Mouse (Mus musculus) activated CD4-positive, CD25-positive, alpha-beta regulatory T cell, adult 4 months (primary cell): ENCODE results near the gene Fam57a. TPM values are rescaled to one million over a fixed set of nuclear protein-coding genes. Genes with fewer than 3 reads are reported as not detected.

Experiments used
- ATAC-seq: one replicate; pipeline ENCODE4 v1.8.0; 2017
- polyA plus RNA-seq, 2 experiments: library from polyadenylated mRNA; unstranded; fragments of 100-300 nt; shearing (Covaris generic); gene quantifications; one replicate each; pipeline ENCODE4 v1.2.1; 2017

The Fam57a gene
- polyA plus RNA-seq, 2 experiments from 2014 or later, result 4.1 to 4.9 TPM

- ATAC-seq, result no peak
Observed at GRCm38 (mm10) chr11:76247239-76247638, 67.8 kb downstream of the Fam57a start.

- ATAC-seq, result no peak
Observed at GRCm38 (mm10) chr11:76252036-76252435, 72.6 kb downstream of the Fam57a start.

- peak; percentile 90 for ATAC-seq
Observed at GRCm38 (mm10) chr11:76253145-76253917, 73.9 kb downstream of the Fam57a start.

DNA sequence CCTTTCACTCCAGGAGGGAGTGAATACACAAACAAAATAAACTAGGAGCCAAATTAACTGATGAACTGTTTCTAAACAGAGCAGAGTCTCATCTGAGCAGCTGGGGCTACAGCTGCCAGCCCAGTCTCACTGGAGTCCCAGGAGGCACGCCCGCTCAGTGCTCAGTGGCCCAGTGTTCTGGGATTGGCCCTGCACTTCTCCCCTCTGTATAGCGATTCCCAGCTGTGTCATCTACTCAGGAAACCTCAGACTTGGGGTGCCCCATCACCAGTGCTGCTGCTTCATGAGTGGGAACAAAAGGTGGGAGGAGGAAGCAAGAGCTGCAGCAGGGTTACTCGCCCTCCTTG is 74.4 kb downstream of the Fam57a start:
- ATAC-seq, result no peak

- ATAC-seq, result no peak
Observed at GRCm38 (mm10) chr11:76255431-76256001, 76.0 kb downstream of the Fam57a start.

- no peak for ATAC-seq
Observed at GRCm38 (mm10) chr11:76256129-76256528, 76.7 kb downstream of the Fam57a start.

GRCm38 (mm10) chr11:76257386-76257785 is 77.9 kb downstream of the Fam57a start:
- ATAC-seq, result no peak

- ATAC-seq, result no peak
Observed at GRCm38 (mm10) chr11:76258511-76258910, 79.0 kb downstream of the Fam57a start.

DNA sequence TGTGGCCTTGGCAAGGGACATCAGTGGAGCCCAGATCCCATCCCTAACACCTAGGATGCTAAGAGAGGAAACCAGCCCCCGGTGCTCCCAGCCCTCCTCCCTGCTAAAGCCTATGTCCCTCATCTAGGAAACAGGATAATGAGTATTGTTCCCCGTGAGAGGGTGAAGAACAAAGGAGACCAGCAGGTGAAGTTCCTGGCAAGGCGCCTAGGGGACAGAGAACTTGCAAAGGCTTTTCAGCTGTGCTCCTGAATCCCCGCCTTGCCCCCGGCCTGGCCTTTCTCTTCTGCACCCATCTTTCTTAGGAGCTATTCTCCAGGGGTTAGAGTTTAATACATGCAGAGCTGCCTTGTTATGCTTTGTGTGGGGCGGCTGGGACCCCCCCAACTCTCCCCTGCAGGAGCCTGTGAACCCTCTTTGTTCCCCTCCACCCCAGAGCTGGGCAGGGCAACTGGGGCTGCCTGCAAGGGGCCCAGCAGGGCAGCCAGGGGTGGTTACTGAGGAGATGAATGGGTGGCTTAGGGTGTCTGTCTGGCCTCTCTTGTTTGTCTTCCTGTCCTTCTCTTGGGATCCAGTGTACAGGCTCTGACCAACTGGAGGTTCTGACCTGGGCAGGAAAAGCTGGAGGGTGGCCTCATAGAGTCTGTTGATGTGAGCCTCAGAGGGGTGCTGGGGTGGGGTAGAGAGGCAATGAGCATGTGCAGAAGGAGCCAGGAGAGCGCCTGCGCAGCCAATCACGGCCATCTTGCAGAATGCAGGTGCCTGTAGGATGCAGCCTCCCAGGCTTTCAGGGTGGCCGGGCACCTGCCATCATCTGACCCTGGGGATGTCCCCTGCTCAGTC is 81.0 kb downstream of the Fam57a start:
- no peak for ATAC-seq

DNA sequence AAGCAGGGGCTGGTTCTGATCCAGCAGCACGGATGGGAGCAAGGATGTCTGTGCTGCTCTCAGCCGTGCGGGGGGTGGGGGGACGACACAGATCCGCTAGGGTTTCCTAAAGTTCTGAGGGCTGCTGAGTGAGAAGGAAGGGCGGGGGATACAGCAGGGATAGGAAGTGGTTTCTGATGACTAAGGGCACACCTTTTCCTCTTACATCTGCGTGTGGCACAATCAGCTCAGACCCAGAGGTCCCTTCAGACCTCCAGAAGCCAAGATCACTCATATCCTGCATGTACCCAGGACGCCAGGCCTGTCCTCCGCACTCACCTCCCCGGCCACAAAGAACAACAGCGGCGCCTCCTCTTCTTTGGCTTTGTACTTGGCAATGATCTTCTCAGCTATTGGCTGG is 81.8 kb downstream of the Fam57a start:
- peak; percentile 89 for ATAC-seq

GRCm38 (mm10) chr11:76262611-76263351 is 83.3 kb downstream of the Fam57a start:
- no peak for ATAC-seq

Other genes with a start within 250 kb of the Fam57a start
- gene Rph3al, start 241.2 kb upstream of the Fam57a start, polyA plus RNA-seq, result 1 to 10 TPM; 5.9 to 8.0 TPM
- under 1 TPM in 1 of 2 experiments, not detected in 1; 0.37 TPM for gene 1700016K19Rik, start 179.8 kb upstream of the Fam57a start, polyA plus RNA-seq
- 10 to 100 TPM; 13.7 to 15.9 TPM for gene Rflnb, start 151.9 kb upstream of the Fam57a start, polyA plus RNA-seq
- gene Vps53, start within 50 bp of the Fam57a start, polyA plus RNA-seq, result 10 to 100 TPM; 44.5 to 55.8 TPM
- not detected for gene Dbil5, start 37.9 kb downstream of the Fam57a start, polyA plus RNA-seq
- gene Gemin4, start 38.0 kb downstream of the Fam57a start, polyA plus RNA-seq, result 10 to 100 TPM in 1 of 2 experiments, 1 to 10 TPM in 1; 7.0 to 13.4 TPM
- 10 to 100 TPM in 1 of 2 experiments, 1 to 10 TPM in 1; 9.3 to 14.0 TPM for gene Mrm3, start 64.0 kb downstream of the Fam57a start, polyA plus RNA-seq
- gene Glod4, start 64.1 kb downstream of the Fam57a start, polyA plus RNA-seq, result 10 to 100 TPM; 82.6 to 96.9 TPM
- gene Nxn, start 219.5 kb downstream of the Fam57a start, polyA plus RNA-seq, result 1 to 10 TPM in 1 of 2 experiments, under 1 TPM in 1; 0.71 to 1.8 TPM
- 10 to 100 TPM; 52.1 to 72.8 TPM for gene Timm22, start 227.3 kb downstream of the Fam57a start, polyA plus RNA-seq